Mouse (Mus musculus): ENCODE results near the gene Snx30.

Gene Snx30

GRCm38 (mm10) chr4:59826381-59826780, 20.7 kb downstream of the Snx30 start:
- peak; percentile 96 for DNase-seq

- no peak for DNase-seq
Observed at GRCm38 (mm10) chr4:59829072-59829471, 23.4 kb downstream of the Snx30 start.

DNA sequence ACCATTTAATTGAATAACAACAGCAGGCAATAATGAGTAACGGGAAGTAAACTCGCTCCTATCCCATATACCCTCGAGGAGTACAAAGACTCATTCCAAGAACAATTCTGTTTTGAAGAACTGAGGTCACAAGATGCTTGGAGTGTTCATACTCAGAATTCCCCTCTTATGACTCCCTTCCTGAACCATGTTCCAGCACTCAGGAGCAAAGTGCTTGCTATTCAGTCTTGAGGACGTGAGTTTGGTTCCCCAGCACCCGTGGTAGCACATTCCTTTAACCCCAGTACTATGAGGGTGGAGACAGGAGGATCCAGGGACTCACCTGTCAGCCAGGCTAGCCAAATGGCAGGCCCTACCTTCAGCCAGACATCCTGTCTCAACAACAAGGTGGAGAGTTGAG, 25.4 kb downstream of the Snx30 start:
- DNase-seq: no peak

- DNase-seq: peak; percentile 57
Observed at GRCm38 (mm10) chr4:59832810-59833209, 27.2 kb downstream of the Snx30 start.

- peak; percentile 67 for DNase-seq
Observed at GRCm38 (mm10) chr4:59837659-59838058, 32.0 kb downstream of the Snx30 start.

DNA sequence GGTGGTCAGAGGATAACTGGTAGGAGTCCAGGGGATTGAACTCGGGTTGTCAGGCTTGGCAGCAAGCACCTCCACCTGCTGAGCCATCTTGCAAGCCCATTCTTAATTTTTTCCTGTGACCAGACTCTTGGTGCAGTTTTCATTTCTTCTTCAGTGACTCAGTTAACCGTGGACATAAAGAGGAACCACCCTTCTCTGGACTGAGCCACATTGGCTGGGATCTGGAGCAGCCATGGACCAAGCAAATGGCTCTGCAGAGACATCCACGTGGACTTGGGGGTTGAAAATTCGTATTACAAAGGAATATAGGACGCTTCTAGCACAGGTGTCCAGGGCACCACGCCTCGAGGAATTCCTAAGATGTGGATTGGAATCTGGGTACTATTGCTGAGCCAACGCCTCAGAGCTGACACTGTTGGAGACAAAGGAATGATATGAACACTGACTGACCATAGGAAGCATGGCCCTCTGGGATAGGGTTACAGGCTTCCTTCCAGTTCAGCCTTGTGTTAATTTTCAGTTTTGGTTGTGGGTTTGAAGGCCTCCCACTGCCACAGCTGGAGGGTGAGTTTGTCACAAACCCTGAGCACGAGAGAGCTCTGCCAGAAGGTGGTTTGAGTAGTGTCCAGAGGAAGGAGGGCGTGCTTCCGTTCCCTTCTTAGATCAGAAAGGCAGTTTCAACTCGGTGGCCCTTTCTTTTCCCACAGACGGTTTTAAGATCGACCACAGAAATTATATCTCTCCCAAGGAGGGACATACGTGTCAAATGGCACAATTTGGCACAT, 39.0 kb downstream of the Snx30 start:
- no peak for DNase-seq

GRCm38 (mm10) chr4:59845245-59845637, 39.6 kb downstream of the Snx30 start:
- DNase-seq: no peak

- DNase-seq: peak; percentile 85
Observed at GRCm38 (mm10) chr4:59847447-59847846, 41.8 kb downstream of the Snx30 start.

DNA sequence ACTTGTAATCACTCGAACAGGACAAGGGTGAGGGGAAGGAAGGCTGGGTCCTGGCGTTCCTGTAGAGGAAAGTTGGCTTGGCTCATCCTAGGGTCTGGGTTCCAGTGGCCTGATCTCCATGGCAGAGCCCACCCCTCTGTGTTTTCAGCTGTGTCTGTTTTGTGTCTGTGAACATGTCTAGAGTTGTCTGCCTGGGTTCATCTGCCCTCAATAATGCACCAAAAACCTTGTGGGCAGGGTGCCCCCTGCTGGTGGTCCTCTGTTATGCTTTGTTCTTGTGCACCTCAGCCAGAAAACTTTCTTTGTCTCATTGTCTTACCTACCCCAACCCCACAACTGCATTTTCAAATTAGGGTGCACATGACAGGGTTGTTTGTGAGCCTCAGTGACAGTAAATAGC, 44.5 kb downstream of the Snx30 start:
- peak; percentile 87 for DNase-seq

- peak; percentile 64 for DNase-seq
Observed at GRCm38 (mm10) chr4:59850886-59851623, 45.4 kb downstream of the Snx30 start.

GRCm38 (mm10) chr4:59853155-59853554, 47.5 kb downstream of the Snx30 start:
- DNase-seq: no peak

- DNase-seq: peak; percentile 85
Observed at GRCm38 (mm10) chr4:59859693-59860425, 54.2 kb downstream of the Snx30 start.

GRCm38 (mm10) chr4:59860431-59860830, 54.8 kb downstream of the Snx30 start:
- DNase-seq: no peak

GRCm38 (mm10) chr4:59861871-59862270, 56.2 kb downstream of the Snx30 start:
- DNase-seq: no peak

- DNase-seq: no peak
Observed at GRCm38 (mm10) chr4:59862335-59862734, 56.7 kb downstream of the Snx30 start.

GRCm38 (mm10) chr4:59863869-59864268, 58.2 kb downstream of the Snx30 start:
- DNase-seq: no peak

- no peak for DNase-seq
Observed at GRCm38 (mm10) chr4:59868086-59868485, 62.4 kb downstream of the Snx30 start.

DNA sequence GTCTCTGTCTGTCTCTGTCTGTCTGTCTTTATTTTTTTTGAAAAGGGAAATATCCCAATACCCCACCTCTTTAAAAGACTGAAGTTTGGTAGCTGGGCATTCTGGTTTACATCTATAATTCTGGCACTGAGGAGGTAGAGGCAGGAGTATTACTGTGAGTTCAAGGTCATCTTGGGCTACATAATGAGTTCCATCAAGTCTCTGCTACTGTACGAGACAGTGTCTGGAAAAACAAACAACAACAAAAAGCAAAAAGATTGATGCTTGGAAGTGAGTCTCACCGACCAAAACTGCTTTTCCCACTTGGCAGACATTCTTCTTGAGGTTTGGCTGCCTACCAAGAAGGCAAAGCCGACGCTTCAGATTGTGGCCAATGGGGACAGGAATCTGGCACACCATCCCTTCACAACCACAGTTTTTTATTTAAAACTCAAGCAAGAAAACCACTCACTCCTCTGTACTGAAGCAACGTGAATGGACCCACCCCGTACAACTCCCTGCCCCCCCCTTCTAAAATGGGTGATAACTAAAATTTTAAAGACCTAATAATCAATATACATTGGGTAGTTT, 63.9 kb downstream of the Snx30 start:
- DNase-seq: peak; percentile 74

DNA sequence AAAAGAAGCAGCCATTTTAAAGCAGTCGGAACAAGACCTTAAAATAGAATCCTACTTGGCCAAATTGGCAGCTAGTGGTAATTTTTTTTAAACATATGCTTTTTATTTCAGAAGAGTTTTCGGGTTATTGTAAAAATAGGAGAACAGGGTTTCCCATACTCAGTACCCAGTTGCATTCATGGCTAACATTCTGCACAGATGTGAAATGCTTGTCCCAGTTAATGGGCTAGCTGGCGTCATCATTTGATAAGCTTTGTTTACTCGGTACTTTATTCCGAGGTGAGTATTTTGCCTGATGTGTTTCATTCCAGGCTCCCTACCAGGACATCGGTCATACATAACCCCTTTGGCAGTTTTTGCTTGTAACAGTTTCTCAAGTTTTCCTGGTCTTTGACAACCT, 64.8 kb downstream of the Snx30 start:
- no peak for DNase-seq

DNA sequence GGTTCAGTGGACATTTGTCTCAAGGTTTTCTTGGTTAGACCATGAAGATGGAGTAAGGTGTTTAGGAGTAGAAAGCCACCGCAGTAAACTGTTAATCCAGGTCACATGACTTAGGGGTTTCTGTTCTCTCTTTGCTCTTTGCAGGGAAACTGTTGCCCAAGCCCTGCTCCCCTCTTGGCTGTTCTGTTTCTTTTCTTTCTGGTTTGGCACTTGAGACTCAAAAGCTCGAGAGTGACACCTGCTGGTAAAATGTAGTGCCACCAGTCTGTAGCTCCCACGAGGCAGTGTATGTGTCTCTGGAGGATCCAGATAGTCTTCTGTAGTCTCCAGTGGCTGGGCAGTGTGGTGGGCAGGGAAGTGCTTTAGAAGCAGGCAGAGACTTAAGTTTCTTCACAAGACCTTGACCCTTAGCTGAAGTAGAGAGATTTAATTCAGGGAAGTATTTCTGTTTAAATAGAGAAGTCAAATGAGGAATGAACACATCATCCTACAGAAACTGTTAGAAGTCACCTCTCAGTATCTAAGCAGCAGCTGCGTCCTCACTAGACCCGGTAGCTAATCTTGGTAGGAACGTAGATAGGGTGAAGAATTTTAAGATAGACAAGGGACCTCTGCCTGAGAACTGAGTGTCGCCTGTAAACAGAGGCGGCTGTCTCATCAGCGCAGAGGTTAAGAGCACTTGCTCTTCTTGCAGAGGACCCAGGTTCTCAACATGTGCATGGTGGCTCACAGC, 65.4 kb downstream of the Snx30 start:
- peak; percentile 91 for DNase-seq

DNA sequence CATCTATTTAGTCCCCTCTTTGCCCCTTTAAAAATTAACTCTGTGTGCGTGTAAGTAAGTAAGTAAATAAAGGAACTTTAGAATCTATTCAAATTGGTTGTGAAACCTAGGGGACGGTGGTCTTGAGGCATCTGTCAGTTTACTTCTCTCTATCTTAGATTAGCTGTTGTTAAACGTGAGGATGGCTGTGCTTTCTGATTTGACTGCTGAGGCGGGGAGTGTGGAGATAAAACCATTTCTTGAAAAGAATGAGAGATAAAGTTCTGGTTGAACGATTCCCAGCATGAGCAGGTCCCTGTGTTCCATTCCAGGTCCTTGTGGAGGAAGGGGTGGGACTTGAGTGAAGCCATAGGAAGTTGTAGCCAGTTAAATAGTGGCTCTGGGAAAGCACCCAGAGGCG, 67.6 kb downstream of the Snx30 start:
- DNase-seq: no peak

DNA sequence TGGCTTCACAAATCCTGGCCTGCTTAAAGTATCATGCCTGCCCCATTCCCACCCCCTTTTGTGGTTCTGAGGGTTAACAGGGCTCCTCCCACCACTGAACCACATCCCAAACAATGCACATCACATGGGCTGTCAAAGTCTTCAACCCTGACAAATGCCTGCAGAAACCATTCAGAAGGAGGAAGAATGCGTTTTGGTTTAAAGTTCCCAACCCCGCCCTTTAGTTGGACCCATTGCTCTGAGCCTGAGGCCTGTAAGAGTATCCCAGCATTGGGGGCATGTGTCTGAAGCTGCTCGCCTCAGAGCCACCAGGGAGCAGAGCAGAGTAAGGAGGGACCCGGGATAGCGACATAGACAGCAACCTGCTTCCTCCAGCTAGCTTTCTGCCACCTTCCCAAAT, 68.2 kb downstream of the Snx30 start:
- no peak for DNase-seq

DNA sequence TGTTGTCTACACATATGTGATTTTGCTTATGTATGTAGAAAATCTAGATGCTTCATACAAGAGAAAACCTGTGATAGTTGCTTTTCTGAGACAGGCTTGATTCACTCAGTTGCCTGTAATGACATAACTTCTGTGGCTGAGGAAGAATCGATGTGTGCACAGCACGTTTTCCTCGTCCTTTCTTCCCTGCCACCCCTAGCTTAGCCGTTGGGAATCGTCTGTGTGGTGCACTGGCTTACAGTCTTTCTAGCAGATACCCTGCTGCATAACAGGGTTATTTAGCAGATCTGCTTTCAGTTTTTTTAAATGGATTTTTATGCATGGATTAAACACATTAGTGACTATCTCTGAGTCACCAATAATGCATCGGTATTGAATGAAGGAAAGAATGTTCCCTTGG, 70.9 kb downstream of the Snx30 start:
- DNase-seq: no peak
